Mouse (Mus musculus): ENCODE measurements around the gene Spaca7. TPM values are rescaled to one million over a fixed set of nuclear protein-coding genes. Genes with fewer than 3 reads are reported as not detected.
"Not testable (repeated sequence)": the region's sequence is repeated elsewhere in the genome, so short reads cannot be mapped to it uniquely, and the experiment has no call there.

Spaca7 gene
- polyA plus RNA-seq, 1 experiment from 2014 or later = not detected

DNA sequence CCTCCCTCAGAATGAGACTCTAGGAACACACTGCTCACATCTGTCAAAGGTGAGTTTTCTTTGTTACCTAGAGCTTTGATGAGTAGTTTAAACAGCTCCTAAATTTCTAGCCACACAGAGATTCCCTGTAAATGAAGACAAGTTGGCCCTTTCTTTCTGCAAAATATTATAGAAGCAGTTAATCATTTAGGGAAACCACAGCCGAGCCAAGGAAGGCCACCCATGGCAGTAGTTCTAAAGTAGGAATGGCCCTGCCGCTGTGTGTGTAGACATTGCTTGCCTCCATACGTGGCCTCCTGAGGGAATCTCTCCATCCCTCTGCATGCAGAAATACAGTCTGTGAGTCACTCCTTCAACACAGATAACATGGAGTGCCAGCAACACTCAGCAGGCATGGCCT is 14.0 kb upstream of the Spaca7 start:
- Histone ChIP-seq H3K4me1 (replicated peaks) (0 out of 2 replicates have a peak, but pooled peaks cover 3% of the 10 kb centered on the region), H3K27me3 (peaks cover 81% of the 10 kb centered on the region), H3K9me3 (no peaks in the 10 kb centered on the region), H3K9ac (replicated peaks) (no peak overlapping the region), H3K36me3 (no peaks in the 10 kb centered on the region), H3K4me2 (replicated peaks) (no peak overlapping the region), H3K4me3 (replicated peaks) (no peak overlapping the region), H3K27ac (no peak overlapping the region)
- WGBS = 88% methylated on average over 3 of the region's 3 CpGs
- ATAC-seq = no peak

DNA sequence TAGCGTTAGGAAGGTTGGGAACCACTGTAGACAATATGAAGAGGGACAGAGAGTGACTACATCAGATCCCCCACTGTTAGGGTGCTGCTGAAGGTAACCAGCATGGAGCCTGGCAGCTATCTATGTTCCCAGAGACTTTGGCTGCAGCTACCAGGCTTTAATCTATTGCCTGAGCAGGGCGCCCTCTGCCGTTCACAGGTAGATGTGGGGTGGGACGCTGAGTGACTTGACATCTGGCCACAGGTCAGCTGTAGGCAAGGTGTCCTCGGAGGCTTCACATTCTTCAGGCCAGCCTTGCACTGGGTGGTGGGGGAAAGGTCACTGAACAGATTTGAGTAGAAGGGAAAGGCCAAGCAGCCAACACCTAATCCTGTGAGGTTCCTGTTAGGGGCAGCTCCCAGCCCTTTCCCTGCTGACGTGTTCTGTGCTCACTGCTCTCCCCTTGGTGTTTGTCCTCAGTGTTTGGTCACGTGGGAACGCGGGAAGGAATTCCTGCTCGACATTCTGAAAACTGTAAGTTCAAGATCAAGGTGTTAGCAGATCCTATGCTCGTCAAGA is 11.3 kb upstream of the Spaca7 start:
- Histone ChIP-seq H3K27ac (no peak overlapping the region), H3K4me1 (replicated peaks) (peaks cover 17% of the 10 kb centered on the region), H3K9me3 (no peaks in the 10 kb centered on the region), H3K4me3 (replicated peaks) (no peak overlapping the region), H3K36me3 (no peaks in the 10 kb centered on the region), H3K27me3 (peaks cover 66% of the 10 kb centered on the region), H3K9ac (replicated peaks) (no peak overlapping the region), H3K4me2 (replicated peaks) (no peak overlapping the region)
- 18% methylated on average over 11 of the region's 11 CpGs for WGBS
- peak; percentile 19; the same call in 1 of the 2 replicates for ATAC-seq

DNA sequence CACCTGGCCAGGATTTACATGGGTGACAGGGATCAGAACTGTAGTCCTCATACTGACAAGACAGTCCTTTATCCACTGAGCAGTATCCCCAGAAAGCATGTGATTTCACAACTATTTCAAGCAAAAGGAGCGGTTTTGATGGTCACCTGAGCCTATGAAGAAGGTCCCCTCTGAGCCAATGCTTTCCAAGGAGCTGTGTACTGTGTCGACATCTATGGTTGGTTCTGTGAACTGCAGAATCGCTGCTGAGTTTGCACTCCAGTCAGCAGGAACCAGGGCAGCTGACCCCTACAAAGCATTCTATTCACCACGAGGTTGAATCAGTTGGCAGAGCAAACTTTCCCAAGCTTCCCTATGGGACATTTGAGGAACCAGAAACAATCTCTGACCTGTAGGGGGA is 8.5 kb upstream of the Spaca7 start:
- H3K4me2 ChIP-seq (replicated peaks) = no peak overlapping the region
- peaks cover 58% of the 10 kb centered on the region for H3K27me3 ChIP-seq
- no peak overlapping the region for H3K4me3 ChIP-seq (replicated peaks)
- no peak overlapping the region for H3K27ac ChIP-seq
- H3K4me1 ChIP-seq (replicated peaks) = peaks cover 17% of the 10 kb centered on the region
- H3K9me3 ChIP-seq = no peaks in the 10 kb centered on the region
- no peak overlapping the region for H3K9ac ChIP-seq (replicated peaks)
- peak; percentile 67 for ATAC-seq
- 4% methylated on average over 4 of the region's 4 CpGs for WGBS
- no peaks in the 10 kb centered on the region for H3K36me3 ChIP-seq

DNA sequence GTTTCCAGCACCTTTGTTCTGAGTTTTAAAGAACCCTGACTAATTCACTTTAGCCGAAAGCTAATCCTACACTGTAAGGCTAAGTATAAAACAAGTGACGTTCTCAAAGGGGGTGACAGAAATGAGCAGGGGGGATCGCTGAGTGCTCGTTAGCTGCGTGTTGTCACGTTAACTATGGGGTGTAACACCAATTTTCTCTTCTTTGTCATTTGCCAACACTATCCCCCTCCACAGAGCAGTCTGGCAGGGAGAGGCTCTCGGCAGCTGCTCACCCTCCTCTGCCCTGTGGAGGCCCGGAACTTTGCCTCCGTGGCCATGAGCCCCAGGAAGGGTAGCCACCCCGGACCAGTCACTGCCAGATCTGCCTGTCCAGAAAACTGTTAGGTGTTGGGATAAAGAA is 7.3 kb upstream of the Spaca7 start:
- H3K27ac ChIP-seq = no peak overlapping the region

DNA sequence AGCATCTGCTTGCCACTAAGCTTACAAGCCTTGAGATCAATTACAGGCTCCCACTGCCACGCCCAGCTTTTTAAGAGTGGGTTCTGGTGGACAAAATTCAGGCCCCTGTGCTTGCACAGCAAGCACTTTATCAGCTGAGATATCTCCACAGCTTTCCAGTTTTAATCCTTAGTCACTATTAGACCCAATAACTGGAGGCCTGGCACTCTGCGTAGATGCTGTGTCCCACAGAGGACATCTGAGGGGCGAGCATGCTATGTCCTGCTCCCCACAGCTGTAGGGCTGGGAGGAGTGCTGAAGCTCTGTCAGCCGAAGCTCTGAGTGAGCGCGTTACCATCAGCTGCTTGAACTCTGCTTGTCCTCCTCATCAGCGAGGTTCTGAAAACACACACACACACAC is 6.3 kb upstream of the Spaca7 start:
- peaks cover 42% of the 10 kb centered on the region for H3K27me3 ChIP-seq
- no peaks in the 10 kb centered on the region for H3K9me3 ChIP-seq
- H3K9ac ChIP-seq (replicated peaks) = no peak overlapping the region
- 53% methylated on average over 7 of the region's 7 CpGs for WGBS
- peaks cover 17% of the 10 kb centered on the region for H3K4me1 ChIP-seq (replicated peaks)
- H3K36me3 ChIP-seq = no peaks in the 10 kb centered on the region
- no peak overlapping the region for H3K4me2 ChIP-seq (replicated peaks)
- no peak overlapping the region for H3K27ac ChIP-seq
- no peak for ATAC-seq
- H3K4me3 ChIP-seq (replicated peaks) = no peak overlapping the region

More for the DNA sequence above, 7.3 kb upstream of the Spaca7 start:
- 0 out of 2 replicates have a peak, but pooled peaks have one; percentile 28 for ATAC-seq
- Histone ChIP-seq H3K36me3 (no peaks in the 10 kb centered on the region), H3K4me3 (replicated peaks) (no peak overlapping the region), H3K4me2 (replicated peaks) (no peak overlapping the region), H3K9ac (replicated peaks) (no peak overlapping the region), H3K9me3 (no peaks in the 10 kb centered on the region), H3K4me1 (replicated peaks) (peaks cover 17% of the 10 kb centered on the region), H3K27me3 (peaks cover 50% of the 10 kb centered on the region)
- WGBS = 25% methylated on average over 10 of the region's 10 CpGs

DNA sequence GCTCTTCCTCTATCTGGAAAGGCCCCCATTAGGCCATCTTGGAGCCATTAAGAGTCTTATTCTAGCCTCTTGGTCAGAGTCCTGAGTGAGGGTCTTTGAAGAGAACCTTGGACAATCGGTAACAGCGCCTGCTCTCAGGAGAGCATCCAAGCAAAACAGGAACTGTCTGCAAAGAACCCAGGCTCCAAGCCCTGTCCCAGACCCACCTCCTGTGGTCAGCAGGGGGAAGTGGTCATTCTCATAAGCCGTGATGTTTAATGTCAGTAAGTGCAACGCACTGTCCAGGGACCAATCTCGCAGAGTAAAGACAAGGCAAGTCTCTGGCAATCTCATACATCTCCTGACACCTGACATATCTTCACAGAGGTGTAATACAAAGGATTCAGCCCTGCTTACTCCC is 3.2 kb downstream of the Spaca7 start:
- no peak overlapping the region for H3K9ac ChIP-seq (replicated peaks)
- H3K36me3 ChIP-seq = no peaks in the 10 kb centered on the region
- WGBS = 45% methylated on average over 5 of the region's 5 CpGs
- H3K4me1 ChIP-seq (replicated peaks) = peaks cover 4% of the 10 kb centered on the region; the same call in 1 of the 2 replicates
- no peak overlapping the region for H3K4me3 ChIP-seq (replicated peaks)
- no peak for ATAC-seq
- no peak overlapping the region for H3K27ac ChIP-seq
- H3K9me3 ChIP-seq = no peaks in the 10 kb centered on the region
- no peak overlapping the region for H3K4me2 ChIP-seq (replicated peaks)
- peaks cover 15% of the 10 kb centered on the region for H3K27me3 ChIP-seq

DNA sequence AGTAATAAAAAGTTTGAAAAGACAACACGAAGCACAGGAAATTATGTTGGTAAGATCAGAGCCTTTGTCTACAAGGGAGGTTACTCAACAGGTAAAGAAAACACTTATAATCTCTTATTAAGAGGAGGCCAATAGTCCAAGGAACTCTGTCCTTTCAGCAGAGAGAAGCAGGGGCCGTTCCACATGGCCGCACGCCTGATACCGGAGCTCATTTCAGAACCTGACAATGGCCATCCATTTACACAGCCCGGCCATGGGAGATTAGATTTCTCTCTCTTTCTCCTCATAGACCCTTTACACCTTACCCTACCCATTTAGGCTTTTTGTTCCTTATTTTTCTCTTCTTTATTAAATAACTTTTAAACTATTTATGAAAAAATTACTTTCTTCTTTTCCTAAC is 3.9 kb downstream of the Spaca7 start:
- Histone ChIP-seq H3K27ac (no peak overlapping the region), H3K9ac (replicated peaks) (no peak overlapping the region), H3K36me3 (no peaks in the 10 kb centered on the region), H3K9me3 (no peaks in the 10 kb centered on the region), H3K4me1 (replicated peaks) (peaks cover 4% of the 10 kb centered on the region; the same call in 1 of the 2 replicates), H3K4me3 (replicated peaks) (no peak overlapping the region), H3K27me3 (peaks cover 15% of the 10 kb centered on the region), H3K4me2 (replicated peaks) (no peak overlapping the region)
- 21% methylated on average over 6 of the region's 6 CpGs for WGBS
- ATAC-seq = no peak

DNA sequence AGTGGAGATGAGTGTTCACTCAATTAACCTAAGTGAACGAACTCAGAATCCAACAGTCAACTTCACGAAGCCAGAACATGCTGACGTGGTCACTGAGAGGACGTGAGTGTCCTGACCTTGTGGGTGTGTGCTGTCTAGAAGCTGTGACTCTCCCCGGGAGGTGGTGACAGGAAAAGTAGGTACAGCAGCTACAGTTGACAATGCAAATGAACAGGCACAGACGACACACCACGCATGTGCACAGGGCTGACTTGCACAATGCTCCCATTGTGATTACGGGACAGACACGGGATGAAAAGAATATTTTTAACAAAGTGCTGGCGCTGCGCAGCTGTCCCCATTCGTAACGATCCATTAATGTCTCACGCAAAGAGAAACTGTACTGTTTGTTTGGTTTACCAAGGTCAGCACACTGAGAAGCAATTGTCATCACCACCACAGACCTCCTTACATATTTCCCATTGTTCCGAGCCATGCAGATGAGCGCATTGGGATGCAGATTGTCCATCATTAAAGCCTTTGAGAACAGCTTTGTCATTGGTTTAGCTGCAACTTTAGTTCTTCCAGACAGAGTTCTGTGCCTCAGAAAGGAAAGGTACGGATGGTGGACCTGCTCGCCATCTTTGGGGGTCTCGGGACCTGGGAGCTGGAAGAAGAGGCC is 6.6 kb downstream of the Spaca7 start:
- H3K9me3 ChIP-seq; H3K27ac ChIP-seq; H3K36me3 ChIP-seq; H3K4me2 ChIP-seq (replicated peaks); H3K9ac ChIP-seq (replicated peaks); H3K4me3 ChIP-seq (replicated peaks); H3K4me1 ChIP-seq (replicated peaks); H3K27me3 ChIP-seq: not testable (repeated sequence)
- ATAC-seq = peak; percentile 70
- WGBS = 66% methylated on average over 19 of the region's 19 CpGs

DNA sequence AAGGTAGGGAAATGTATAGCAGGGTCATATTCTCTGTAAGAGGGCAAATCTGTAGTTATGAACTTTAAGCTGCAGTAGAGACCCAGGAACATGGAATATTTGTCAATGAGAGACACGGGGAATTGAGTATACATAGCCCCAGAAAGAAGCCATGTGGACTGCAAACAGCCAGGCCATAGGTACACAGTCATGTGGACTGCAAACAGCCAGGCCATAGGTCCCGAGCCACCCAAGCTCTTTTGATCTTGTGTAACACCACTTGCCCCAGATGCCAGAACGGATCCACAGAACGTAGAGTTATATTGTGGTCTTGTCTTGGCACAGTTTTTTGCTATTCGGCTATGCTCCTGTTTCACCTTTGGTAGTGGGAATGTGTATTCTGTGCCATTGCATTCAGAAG is 11.0 kb downstream of the Spaca7 start:
- no peaks in the 10 kb centered on the region for H3K9me3 ChIP-seq
- ATAC-seq = no peak
- 94% methylated on average over 5 of the region's 5 CpGs for whole genome bisulfite sequencing
- no peaks in the 10 kb centered on the region for H3K4me1 ChIP-seq (replicated peaks)
- H3K9ac ChIP-seq (replicated peaks) = no peak overlapping the region
- no peaks in the 10 kb centered on the region for H3K36me3 ChIP-seq
- no peak overlapping the region for H3K4me3 ChIP-seq (replicated peaks)
- H3K27me3 ChIP-seq = no peaks in the 10 kb centered on the region; the same call in 1 of the 2 replicates
- no peak overlapping the region for H3K4me2 ChIP-seq (replicated peaks)
- no peak overlapping the region for H3K27ac ChIP-seq

DNA sequence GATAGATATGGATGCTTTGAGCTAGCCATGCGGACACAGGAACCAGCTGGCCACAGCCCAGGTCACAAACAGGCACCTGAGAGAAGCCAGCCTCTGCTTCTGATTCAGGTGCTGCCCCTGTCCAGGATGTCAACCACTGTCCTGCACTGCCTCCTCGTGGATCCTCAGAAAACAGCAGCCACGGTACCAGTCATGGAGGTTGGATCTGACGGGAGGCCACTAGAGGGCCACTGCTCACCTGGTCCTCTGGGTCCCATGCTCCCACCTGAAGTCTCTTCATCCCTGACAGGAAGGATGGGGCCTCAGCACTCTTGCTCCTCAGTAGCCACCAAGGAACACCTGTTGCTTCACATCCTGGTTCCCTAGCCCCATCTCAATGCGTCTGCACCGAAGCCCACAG is 34.4 kb downstream of the Spaca7 start:
- WGBS = 21% methylated on average over 6 of the region's 6 CpGs
- ATAC-seq = peak; percentile 59

DNA sequence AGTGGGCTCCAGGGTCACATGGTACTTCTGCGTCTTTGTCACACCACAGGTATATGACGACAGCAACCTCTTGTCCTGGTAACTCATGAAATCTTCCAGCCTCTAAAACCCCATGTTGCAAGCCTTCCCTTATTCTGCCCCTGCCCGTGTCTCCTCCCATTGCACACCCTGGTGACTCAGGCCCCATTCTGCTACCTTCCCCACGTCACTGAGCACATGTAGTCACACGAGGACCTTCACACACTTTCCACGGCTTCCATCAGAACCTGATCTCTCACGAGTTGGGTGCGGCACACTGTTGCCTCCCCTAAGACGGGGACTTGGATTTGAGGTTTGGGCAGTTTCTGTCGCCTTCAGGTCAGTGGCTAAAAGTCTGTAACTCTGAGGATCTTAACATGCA is 36.0 kb downstream of the Spaca7 start:
- H3K27me3 ChIP-seq = peaks cover 17% of the 10 kb centered on the region; the same call in 1 of the 2 replicates
- no peak overlapping the region for H3K4me2 ChIP-seq (replicated peaks)
- H3K9ac ChIP-seq (replicated peaks) = no peak overlapping the region
- no peak for ATAC-seq
- no peaks in the 10 kb centered on the region for H3K9me3 ChIP-seq
- peaks cover 12% of the 10 kb centered on the region for H3K4me1 ChIP-seq (replicated peaks)
- 84% methylated on average over 10 of the region's 10 CpGs for WGBS
- H3K36me3 ChIP-seq = no peaks in the 10 kb centered on the region
- H3K27ac ChIP-seq = no peak overlapping the region
- H3K4me3 ChIP-seq (replicated peaks) = no peak overlapping the region

More for the DNA sequence above, 34.4 kb downstream of the Spaca7 start:
- Histone ChIP-seq H3K27ac (no peak overlapping the region), H3K4me2 (replicated peaks) (no peak overlapping the region), H3K4me3 (replicated peaks) (no peak overlapping the region), H3K9me3 (no peaks in the 10 kb centered on the region), H3K4me1 (replicated peaks) (peaks cover 7% of the 10 kb centered on the region), H3K36me3 (no peaks in the 10 kb centered on the region), H3K27me3 (peaks cover 17% of the 10 kb centered on the region; the same call in 1 of the 2 replicates), H3K9ac (replicated peaks) (no peak overlapping the region)

DNA sequence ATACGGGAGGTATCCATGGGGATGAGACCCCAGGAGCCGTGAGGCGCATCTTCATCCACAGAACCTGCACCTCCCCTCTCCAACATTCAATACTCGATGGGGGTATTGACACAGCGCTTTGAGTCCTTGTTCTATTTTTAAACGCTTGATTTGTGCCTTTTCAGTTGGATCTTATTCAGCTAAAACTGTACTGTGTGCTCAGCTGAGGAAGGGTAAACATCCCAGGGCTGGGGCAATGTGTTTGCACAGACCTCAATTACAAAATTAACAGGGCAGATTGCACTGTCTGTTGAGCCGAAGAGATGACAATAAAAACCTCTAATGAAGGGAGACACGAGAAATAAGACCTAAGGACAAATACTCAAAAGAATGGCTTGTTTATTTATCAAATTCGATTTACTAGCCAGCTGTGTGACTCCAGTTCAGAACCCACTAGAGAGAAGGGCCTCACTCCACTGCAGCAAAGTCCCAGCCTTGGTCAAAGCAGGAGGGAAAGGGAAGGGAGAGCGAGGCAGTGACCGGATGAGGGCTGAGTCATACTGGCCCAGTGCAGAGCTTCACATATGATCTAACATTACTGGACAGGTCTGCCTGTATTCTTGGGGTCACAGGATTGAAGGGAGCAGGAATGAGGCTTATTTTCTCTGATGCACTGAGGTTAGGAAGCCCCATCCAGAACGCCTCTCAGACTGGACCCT is 37.1 kb downstream of the Spaca7 start:
- peaks cover 6% of the 10 kb centered on the region for H3K36me3 ChIP-seq
- no peak overlapping the region for H3K27ac ChIP-seq
- H3K9ac ChIP-seq (replicated peaks) = no peak overlapping the region
- peaks cover 13% of the 10 kb centered on the region; the same call in 1 of the 2 replicates for H3K27me3 ChIP-seq
- ATAC-seq = 0 out of 2 replicates have a peak, but pooled peaks have one; percentile 31
- H3K4me3 ChIP-seq (replicated peaks) = no peak overlapping the region
- 60% methylated on average over 12 of the region's 12 CpGs for WGBS
- H3K4me2 ChIP-seq (replicated peaks) = no peak overlapping the region
- peaks cover 12% of the 10 kb centered on the region for H3K4me1 ChIP-seq (replicated peaks)
- no peaks in the 10 kb centered on the region for H3K9me3 ChIP-seq

All from midbrain, embryonic 13.5 days (tissue).